Mouse (Mus musculus): ENCODE data around the gene Pkd2.
"Not testable (repeated sequence)": the region's sequence is repeated elsewhere in the genome, so short reads cannot be mapped to it uniquely, and the experiment has no call there.

Gene Pkd2

DNA sequence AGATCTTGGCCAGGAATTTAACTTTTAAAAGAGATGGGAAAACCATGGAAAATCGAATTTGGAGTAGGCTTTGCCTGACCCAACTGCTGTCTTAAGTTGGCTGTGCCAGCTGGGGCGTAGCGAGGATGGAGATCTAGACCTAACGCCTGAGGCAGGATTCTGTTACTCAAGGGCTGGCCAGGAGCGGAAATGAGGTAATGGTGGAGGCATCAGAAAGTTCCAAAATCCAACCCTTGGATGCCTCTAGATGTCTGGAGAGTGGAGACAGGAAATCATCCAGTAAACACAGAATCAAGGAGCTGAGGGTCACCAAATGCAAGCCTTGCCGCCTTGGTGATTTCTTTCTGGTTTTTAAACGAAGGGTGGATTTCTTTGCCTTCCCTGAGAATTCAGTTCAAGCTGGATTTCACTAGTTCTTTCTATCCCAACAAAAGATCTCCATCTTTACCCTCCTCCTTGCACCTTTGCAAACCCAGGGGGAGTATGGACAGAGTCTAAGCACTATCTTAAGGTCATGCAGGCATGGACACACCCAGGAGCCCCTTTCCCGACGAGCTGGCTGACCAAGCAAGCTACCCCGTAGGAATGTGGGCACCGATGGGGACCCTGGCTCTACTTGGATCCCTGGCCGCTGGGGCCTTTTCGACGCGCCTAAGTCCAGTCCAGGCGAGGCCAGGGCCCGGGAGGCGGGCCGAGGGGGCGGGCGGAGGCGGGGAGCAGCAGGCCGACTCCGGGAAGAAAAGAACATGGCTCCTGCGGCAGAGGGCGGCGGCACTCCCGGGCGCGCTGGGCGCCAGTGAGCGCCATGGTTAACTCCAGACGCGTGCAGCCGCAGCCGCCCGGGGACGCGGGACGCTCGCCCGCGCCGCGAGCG, at the start of gene Pkd2:
TSS of gene Pkd2 (plus strand) at position 619 of the 874 bp plus-strand sequence.
- DNase-seq (ENCODE audit: low read depth, low spot score): no peak

DNA sequence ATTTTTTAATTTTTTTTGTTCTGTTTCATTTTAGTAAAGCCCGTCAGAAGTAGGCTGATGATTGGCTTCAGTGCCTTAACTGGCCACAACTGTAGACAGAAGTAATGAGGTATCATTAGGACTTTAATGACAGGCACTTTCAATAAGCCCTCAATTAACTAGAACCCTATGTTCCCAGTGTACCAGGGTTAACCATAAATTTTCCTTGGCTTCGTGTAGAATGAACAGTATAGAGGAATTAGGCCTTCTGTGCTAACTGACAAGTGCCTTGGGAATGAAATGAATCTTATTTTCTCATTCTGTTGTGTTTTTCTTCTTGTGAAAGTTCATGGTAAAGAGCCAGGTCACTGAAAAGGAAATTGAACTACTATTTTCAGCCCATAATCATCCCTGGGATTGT, 43.3 kb upstream of the Pkd2 start:
- no peak for DNase-seq (ENCODE audit: low read depth, low spot score)

DNA sequence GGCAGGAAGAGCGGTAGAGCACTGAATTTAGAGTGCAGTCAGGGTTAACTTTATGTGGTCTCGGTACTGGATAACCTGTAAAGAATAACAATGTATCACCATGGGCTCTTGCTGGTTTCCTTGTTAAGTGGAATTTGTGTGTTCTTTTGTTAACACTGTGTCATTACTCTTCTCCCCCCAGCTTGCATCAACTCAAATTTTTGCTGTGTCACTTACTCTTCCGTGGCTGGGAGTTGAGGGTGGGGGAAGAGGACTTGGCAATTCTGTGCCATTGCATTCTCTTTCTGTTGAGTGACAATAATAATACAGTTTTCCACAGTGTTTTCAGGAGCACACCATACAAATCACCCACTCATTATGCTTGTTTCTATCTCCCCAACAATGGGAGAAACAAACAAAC, 42.2 kb upstream of the Pkd2 start:
- no peak for DNase-seq (ENCODE audit: low read depth, low spot score)

DNA sequence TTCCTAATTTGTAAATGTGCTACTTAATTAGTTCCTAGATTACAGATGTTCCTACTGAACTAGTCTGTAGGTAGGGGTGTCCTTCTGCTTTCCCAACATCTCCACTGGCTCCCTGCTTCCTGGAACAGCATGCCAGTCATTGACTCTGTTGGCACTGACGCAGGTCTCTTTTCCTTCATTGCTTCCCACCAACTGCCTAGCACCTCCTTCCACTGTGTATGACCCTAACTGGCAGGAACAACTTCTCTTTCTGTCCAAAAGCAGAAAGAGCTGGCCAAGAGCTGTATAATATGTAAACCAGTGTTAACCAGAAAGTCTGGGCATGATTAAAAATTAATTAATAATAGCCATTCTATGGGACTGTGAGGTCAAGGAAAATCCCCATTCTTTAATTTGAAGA, 41.5 kb upstream of the Pkd2 start:
- DNase-seq (ENCODE audit: low read depth, low spot score): no peak

DNA sequence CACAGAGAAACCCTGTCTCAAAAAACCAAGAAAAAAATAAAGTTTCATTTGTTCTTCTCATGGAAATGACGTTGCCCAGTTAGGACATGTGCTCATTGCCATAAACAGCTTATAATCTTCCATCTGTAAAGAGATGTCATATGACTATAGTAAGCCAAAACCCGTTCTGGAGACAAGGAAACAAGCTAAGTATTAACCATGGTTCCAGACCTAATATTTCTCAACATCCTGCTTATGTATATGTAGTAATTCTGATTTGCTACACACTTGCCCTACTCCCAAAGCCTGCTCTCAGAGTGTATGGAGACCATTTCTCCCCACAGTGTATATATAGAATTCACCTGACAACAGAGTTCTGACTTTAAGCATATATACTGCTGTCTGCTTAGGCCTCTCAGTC, 37.2 kb upstream of the Pkd2 start:
- DNase-seq (ENCODE audit: low read depth, low spot score): no peak

DNA sequence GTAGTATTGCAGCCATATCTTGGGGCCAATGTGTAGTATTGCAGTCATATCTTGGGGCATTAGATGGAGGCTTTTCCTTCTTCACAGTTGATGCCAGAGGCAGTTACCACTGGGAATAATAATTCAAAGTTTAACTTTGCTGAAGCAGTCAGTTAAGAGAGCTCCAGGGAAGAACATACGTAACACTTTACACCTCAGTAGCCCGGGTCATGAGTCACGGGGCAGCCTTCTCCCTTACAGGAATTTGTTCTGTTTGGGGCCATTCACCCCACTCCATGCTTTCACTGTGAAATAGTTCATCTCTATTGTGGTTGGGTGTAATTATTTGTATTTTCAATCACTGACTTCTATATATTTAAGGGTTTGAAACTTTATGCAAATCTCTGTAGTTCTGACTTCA, 35.4 kb upstream of the Pkd2 start:
- DNase-seq (ENCODE audit: low read depth, low spot score): no peak

DNA sequence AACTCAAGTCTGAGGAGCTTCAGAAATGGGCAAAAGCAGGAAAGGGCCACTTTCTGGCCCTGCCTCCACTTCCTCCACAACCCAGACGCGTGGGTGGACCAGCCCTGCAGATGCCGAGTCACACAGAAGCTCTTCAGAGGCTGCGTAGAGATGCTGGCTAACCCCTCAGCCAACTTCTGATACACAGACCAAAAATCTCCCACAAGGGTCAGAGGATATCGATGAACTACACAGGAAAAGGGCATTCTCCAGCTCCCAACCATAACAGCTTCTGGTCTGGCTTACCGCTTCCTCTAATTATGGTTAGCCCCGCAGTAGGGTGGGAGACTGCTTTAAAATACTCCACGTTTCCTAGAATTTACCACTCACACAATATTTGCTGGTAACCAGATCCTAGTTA, 33.3 kb upstream of the Pkd2 start:
- no peak for DNase-seq (ENCODE audit: low read depth, low spot score)

DNA sequence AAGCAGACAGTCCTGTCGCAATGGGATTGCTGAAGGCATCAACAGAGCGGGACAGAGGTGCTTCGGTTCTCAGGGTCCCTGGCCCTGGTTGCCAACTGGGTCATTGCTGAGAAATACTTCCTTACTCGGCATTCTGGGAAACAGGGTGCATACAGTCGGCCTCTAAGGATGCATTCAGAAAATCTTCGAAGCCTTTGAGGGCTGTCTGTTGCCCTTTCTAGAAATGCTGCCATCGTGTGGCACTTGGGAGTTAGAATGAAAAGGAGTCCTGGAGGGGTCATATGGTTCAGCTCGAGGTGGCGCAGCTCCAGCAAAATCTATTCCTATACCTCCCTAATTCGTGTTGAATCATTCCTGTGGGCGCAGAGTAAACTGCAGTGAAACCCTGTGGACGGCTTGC, 26.4 kb upstream of the Pkd2 start:
- no peak for DNase-seq (ENCODE audit: low read depth, low spot score)

DNA sequence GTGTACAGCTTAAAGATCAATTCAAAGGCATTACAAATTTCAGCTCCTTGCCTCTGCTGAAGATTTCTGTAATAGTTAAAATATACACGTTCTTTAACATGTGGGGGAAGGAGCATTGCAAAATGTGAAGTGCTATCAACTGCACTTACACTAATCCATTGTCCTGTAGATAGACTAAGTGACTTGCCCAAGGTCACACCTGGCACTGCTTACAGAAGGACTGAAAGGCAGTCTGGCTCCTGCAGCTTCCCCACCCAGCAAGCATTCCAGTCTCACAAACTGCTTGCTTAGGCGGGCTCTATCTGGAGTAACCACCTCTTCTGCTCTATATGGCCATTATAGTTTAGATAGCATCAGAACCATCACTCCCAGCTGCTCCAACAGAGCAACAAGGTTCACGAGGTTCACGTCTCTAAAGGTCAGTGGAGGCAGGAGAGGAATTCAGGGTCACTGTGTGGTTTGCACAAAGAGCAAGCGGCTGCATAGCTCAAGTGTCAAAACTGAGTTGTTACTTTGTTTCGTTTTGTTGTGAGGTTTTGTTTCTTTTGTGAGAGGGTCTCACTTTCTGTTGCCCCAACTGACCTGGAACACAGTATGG, 25.2 kb upstream of the Pkd2 start:
- DNase-seq (ENCODE audit: low read depth, low spot score): no peak

DNA sequence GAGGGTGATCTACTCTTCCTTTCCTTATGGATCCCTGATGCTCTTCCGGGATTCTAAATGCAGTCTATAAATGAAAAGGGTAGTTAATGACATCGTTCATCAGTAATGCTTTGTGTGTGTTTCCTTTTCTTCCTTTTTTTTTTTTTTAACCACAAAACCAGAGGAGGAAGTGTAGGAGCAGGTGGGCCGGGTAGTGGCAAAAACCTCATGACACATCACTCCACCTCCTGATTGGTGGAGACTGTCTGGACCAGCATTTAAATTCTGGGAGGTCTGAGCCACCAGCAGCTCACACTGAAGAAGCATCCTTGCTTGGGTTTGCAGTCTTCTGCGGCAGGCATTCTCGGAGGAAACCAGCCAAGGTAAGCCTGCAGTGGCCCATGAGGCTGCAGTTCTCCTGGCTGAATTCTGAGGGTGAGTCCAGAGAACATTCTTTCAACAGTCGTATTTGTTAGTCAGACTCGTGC, 24.4 kb upstream of the Pkd2 start, which contains the start of gene Spp1:
TSS of gene Spp1 (plus strand) at position 284 of the 467 bp plus-strand sequence.
- no peak for DNase-seq (ENCODE audit: low read depth, low spot score)

DNA sequence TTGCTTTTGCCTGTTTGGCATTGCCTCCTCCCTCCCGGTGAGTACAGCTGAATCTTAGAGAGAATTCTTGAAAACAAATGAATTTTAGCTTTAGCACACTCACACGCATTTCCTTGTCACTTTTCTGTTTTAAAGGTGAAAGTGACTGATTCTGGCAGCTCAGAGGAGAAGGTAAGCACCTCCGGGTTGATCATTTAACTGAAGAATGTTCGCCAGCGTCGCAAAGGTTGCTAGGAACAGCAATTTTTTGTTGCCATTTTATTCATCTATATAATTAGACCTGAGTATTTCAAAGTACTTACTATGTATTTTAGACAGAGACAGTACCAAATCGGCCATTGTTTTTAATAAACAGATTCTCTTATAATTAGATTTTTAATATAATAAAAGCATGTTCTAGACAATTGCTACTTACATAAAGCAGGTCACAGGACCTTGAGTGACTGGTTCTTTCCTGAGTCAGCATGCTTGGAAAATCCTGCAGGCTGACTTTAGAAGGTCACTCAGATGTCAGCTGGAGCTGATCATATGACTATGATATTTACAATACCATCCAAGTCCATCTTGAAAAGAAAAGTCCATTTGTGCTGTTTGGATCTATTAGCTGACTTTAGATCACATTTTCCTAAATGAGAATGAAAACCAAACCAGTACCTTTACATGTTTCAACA, 22.7 kb upstream of the Pkd2 start:
- DNase-seq (ENCODE audit: low read depth, low spot score): no peak

DNA sequence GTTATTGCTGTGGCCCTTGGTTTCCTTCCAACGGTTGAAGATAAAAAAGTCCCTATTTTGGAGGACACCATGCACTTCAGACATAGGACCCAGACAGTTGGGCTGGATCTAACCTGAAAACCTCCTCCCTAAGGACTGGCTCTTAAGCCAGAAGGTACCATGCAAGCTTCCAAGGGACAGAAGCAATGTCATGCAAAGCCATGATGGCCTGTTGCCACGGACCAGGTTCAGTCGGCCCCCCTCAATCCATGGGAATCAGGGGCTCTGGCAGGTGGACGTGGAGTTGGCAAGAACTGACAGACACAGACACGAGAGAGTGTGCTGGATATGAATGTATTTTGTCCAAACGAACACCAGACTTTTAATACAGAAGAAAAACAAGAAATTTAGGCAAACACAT, 16.9 kb upstream of the Pkd2 start:
- DNase-seq (ENCODE audit: low read depth, low spot score): no peak

DNA sequence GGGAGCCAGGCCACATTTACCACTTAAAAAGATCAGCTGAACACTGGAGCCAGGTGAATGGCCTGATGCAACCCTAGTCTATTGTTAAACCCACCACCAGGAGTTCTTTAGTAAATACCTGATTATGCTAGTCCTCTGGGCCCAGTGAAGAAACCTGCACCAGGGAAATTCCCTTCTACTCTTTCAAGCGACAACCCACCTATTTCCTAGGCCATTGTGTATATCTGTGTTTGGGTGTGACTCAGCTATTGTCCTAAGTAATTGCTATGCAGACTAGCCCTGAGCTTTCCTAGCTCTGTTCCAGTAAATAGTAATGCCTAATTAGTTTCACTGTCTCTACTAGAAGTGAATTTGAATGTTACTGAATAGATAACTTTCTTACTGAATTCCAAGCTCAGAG, 16.4 kb upstream of the Pkd2 start:
- no peak for DNase-seq (ENCODE audit: low read depth, low spot score)

DNA sequence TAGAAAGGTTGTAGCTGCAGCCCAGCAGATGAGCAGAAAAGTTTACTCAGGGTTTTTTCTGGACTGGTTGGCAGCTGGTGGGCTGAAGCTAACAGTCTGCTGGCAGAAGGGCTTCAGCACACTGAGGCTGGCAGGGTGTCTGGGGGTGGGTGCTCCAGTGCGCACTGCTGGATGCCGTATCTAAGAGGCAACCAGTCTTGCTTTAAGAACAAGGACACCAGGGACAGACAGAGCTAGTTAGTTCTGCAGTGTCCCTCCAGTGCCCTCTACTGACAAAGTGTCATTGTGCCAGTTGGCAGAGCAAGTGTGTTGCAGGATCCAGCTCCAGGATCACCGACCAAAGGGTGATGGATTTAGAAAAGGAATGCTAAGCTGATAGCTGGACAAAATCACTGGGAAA, 13.1 kb upstream of the Pkd2 start:
- DNase-seq (ENCODE audit: low read depth, low spot score): no peak

DNA sequence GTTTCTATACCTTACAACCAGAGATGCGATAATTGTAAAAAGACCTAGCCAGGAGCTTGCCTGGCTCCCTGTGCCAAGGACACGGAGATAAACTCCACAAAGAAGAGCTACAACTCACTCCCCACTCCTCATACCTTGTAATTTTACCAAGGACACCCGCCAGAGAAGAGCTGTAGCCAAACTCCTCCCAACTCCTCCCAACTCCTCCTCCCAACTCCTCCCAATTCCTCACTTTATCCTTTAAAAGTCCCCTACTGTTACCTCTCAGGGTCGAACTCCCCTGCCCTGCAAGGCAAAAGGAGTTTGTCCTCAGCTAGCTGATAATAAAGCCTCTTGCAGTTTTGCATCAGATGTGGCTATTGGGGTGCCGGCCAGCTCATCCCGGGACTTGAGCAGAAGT, 10.9 kb upstream of the Pkd2 start:
- DNase-seq (ENCODE audit: low read depth, low spot score): not testable (repeated sequence)

DNA sequence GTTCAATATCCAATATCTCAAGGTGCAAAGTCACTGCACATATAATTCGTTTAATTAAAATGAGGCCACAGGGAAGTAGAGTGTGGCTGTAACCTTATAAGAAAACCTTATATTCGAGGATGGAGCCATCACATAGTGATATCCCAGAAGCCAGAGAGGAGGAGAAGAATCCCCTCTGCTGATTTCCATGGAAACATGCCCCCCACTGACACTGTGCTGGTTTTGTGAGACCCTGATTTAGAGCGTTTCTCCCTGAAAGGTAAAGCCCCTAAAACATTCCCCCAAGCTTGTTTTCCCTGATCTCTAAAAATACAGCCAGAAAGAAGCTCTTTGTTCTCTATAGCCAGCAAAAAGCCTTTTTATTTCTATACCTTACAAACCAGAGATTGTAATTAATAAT, 9.8 kb upstream of the Pkd2 start:
- no peak for DNase-seq (ENCODE audit: low read depth, low spot score)

DNA sequence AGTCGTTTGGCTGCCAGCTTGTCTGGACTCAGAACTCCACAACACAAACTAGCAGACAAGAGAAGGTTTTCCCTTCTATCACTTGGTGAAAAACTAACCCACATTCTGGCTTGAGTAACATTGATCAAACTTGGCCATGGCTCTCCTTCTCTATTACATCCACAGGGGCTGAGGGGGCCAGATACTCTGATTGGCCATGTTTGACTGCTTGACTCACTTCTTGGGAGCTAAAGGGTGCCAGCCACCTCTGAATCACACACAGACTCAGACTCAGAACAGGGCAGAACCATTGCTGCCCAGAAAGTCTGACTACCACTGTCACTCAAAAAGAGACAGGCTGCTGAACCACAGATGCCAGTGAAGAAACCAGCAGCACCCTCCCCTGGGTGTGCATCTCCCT, 6.2 kb upstream of the Pkd2 start:
- DNase-seq (ENCODE audit: low read depth, low spot score): no peak

DNA sequence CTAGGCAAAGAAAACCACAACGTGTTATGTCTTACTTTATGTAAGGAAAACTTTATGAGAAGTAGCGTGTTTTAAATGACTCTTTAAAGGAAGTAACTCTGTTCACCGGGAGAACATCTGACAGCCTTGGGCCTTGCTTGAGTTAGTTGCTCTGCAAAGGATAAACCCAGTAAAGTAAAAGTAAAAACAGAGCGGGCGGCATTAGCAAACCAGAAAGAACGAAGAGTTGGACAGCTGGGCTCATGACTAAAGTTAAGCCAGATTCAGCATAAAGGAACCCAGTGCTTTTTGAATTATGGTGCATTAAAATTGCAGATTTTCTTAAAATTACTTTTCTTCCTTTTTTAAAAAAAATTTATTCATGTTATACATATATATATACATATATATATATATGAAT, 4.7 kb upstream of the Pkd2 start:
- DNase-seq (ENCODE audit: low read depth, low spot score): no peak

DNA sequence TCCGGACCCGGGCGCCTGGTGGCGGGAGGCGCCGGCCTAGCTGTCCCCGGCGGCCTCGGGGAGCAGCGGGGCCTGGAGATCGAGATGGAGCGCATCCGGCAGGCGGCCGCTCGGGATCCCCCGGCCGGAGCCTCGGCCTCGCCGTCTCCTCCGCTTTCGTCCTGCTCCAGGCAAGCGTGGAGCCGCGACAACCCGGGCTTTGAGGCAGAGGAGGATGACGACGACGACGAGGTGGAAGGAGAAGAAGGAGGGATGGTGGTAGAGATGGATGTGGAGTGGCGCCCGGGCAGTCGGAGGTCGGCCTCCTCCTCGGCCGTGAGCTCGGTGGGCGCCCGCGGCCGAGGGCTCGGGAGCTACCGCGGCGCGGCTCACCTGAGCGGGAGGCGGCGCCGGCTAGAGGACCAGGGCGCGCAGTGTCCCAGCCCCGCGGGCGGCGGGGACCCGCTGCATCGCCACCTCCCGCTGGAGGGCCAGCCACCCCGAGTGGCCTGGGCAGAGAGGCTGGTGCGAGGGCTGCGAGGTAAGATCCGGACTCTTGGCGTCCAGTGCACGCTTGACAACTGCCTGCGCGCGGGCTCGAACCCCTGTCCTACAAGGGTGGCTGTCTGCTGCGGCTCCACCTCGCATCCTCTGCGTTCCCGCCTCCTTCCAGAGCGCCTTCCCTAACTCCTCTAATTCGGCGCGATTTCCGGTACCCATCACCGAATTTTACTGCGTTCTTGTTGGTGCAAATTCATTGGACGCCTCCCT, 631 bp downstream of the Pkd2 start:
- no peak for DNase-seq (ENCODE audit: low read depth, low spot score)

DNA sequence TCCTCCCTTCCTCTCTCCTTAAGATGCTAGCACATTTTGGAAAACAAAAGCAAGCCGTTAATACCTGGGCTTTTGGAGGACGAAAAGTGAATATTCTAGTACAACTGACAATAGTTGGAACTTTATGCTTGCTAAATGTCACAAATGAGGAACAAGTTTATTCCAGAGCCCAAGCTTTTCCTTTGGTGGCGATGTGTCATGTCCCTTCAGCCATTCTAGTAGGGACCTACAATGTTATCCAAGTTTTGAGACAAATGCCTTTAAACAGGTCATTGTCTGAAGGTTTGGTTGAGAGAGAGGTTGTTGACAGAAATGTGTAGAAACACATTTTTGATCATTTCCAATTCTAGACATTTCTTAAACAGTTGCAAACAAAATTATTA, 1.2 kb downstream of the Pkd2 start:
- no peak for DNase-seq (ENCODE audit: low read depth, low spot score)

DNA sequence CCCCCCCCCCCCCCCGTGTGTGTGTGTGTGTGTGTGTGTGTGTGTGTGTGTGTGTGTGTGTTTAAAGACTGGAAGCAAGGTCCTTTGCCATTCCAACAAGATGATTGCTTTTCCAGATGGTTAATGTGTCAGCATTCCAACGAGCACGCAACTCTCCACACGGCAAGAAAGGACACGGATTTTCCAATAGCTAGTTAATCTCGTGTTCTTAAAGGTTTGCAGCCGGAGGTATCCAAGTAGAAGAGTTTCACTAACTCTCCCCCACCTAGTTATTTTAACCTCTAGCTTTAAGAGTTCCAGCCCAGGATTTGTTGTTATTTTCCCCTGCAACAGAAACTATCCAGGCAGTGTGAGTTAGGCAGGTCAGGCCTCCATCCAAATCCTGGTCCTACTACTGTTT, 1.6 kb downstream of the Pkd2 start:
- DNase-seq (ENCODE audit: low read depth, low spot score): no peak

DNA sequence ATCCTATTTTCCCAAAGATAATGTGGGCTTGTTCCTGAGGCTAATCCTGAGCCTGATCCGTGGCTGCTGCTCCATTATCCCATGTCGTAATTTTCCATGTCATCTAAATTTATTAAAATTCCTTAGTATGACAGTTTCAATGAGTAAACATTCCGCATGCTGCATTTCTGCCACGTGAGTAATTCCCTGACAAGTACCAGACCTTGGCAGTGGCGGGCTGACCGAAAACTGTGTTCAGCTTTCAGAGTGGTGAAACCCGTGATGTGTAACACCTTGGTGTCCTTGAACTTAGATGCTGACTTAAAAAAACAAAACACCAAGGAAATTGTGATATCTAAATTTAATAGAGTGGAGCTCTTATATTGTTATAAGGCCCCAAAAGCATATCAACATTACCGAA, 6.0 kb downstream of the Pkd2 start:
- DNase-seq (ENCODE audit: low read depth, low spot score): no peak

Measured in WW6 (cell line).